Mouse (Mus musculus) embryo, embryonic 10 days (tissue): ENCODE data around the gene Rmdn3.

Experiments used
- DNase-seq: peaks from one replicate; pipeline ENCODE4 v3.0.0-alpha.2; 2015; ENCODE audit warnings: low spot score

The Rmdn3 gene

GRCm38 (mm10) chr2:119101552-119101951, 55.3 kb downstream of the Rmdn3 start:
- DNase-seq = no peak
